ENCODE assay signal across 9 mouse cellular contexts in the genomic region with DNA sequence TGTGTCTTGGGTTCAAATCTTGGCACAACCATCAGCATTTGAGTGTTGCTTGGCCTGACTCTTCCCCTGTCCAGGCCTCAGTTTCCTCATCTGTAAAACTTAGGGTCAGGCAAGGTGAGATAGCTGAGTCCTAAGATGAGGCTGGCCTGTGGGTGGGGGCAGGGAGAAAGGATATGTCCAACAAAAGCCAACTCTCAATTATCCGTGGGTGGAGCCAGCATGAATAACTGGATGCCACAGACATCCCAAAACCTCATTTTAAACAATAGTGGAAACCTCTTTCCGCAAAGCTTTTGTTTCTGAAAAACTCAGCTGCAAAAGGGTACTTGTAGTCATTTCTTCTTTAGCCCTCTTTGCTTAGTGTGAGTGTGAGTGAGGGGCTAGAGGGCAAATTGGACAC. TPM values are rescaled to one million over a fixed set of nuclear protein-coding genes. Genes with fewer than 3 reads are reported as not detected.
DNase-seq lines count a peak whose midpoint lies in the region; ATAC-seq lines count a peak whose summit lies in the region.
"Had no signal": no experiment of that assay in that cellular context is flagged by ENCODE, and none has a peak within 500 bp of the region (broad histone marks: within the 10 kb centered on the region; RNA-seq: fewer than 3 reads in every experiment).

No protein-coding gene starts in this region.

- H3K27me3 ChIP-seq in heart, embryonic 14.5 days (ENCODE audit: control insufficient read depth, insufficient read depth, low read length), result no peaks in the 10 kb centered on the region
- no peaks in the 10 kb centered on the region for H3K27me3 ChIP-seq in hindbrain, embryonic 12.5 days
- no peaks in the 10 kb centered on the region for H3K27me3 ChIP-seq in midbrain, embryonic 14.5 days (ENCODE audit: control insufficient read depth, insufficient read depth, low read length)

- peak overlapping the region in 1 of 2 experiments; percentile 96; a peak in 1 of 4 replicates for H3K27ac ChIP-seq in heart, embryonic 14.5 days (replicated peaks in 1 of 2; ENCODE audit: control insufficient read depth in 1 of 2, insufficient read depth in 1 of 2, low read depth in 2 of 2, low read length in 2 of 2)
- H3K27ac ChIP-seq in hindbrain, embryonic 12.5 days, result peak overlapping the region; percentile 94
- H3K27ac ChIP-seq in midbrain, embryonic 14.5 days (replicated peaks; ENCODE audit: low read depth, low read length), result no peak overlapping the region
- H3K27ac ChIP-seq: liver, embryonic 12.5 days had no signal

- peaks cover 67 to 71% of the 10 kb centered on the region in 2 experiments for H3K4me1 ChIP-seq in heart, embryonic 14.5 days (ENCODE audit: control insufficient read depth in 2 of 2, insufficient read depth in 2 of 2, low read length in 2 of 2)
- peaks cover 83% of the 10 kb centered on the region for H3K4me1 ChIP-seq in hindbrain, embryonic 12.5 days
- H3K4me1 ChIP-seq in midbrain, embryonic 14.5 days (ENCODE audit: control insufficient read depth, insufficient read depth, low read length), result peaks cover 57% of the 10 kb centered on the region

- H3K9me3 ChIP-seq in heart, embryonic 14.5 days (ENCODE audit: control insufficient read depth, low read length), result no peaks in the 10 kb centered on the region
- H3K9me3 ChIP-seq in hindbrain, embryonic 12.5 days (replicated peaks), result no peaks in the 10 kb centered on the region
- no peaks in the 10 kb centered on the region for H3K9me3 ChIP-seq in midbrain, embryonic 14.5 days (ENCODE audit: control insufficient read depth, low read length)
- H3K9me3 ChIP-seq: liver, embryonic 12.5 days had no signal

- ATAC-seq in heart, embryonic 14.5 days (ENCODE audit: insufficient number of reproducible peaks, insufficient read depth, low FRiP score, low read depth), result no peak
- ATAC-seq in hindbrain, embryonic 12.5 days (ENCODE audit: low FRiP score), result no peak
- ATAC-seq in midbrain, embryonic 14.5 days (ENCODE audit: low FRiP score, low TSS enrichment), result no peak
- ATAC-seq: liver, embryonic 12.5 days had no signal

- peak overlapping the region; percentile 91 for H3K4me2 ChIP-seq in heart, embryonic 14.5 days (ENCODE audit: low read length)
- peak overlapping the region; percentile 99 for H3K4me2 ChIP-seq in hindbrain, embryonic 12.5 days (replicated peaks)
- H3K4me2 ChIP-seq in midbrain, embryonic 14.5 days (ENCODE audit: low read length), result peak overlapping the region; percentile 98

- no peak overlapping the region for H3K4me3 ChIP-seq in heart, embryonic 14.5 days (ENCODE audit: control insufficient read depth in 1 of 2, insufficient read depth in 1 of 2, low read depth in 1 of 2, low read length in 2 of 2)
- H3K4me3 ChIP-seq in hindbrain, embryonic 12.5 days, result peak overlapping the region; percentile 68
- H3K4me3 ChIP-seq in midbrain, embryonic 14.5 days (replicated peaks; ENCODE audit: low read depth, low read length), result 0 out of 2 replicates have a peak overlapping the region, but pooled peaks have one; percentile 83

- WGBS in heart, embryonic 14.5 days, result 71% methylated on average over 2 of the region's 2 CpGs
- 28% methylated on average over 2 of the region's 2 CpGs for WGBS in hindbrain, embryonic 12.5 days
- WGBS in midbrain, embryonic 14.5 days, result 33% methylated on average over 2 of the region's 2 CpGs

- peak overlapping the region; percentile 96 for H3K9ac ChIP-seq in heart, embryonic 14.5 days (ENCODE audit: low read length)
- H3K9ac ChIP-seq in hindbrain, embryonic 12.5 days, result peak overlapping the region; percentile 92
- peak overlapping the region; percentile 91; the same call in 1 of the 2 replicates for H3K9ac ChIP-seq in midbrain, embryonic 14.5 days (replicated peaks; ENCODE audit: low read length)

- no peak for DNase-seq in heart, adult 18-20 months
- peak; percentile 52 for DNase-seq in NIH3T3 (ENCODE audit: low read depth)
- DNase-seq in midbrain, embryonic 14.5 days, result no peak
- DNase-seq in adrenal gland, adult 8-10 months, result no peak
- no peak for DNase-seq in frontal cortex, postnatal 14 days (ENCODE audit: low spot score in 2 of 2)
- no peak for DNase-seq in retina, postnatal 1 day

- no peaks in the 10 kb centered on the region for H3K36me3 ChIP-seq in heart, embryonic 14.5 days (ENCODE audit: control insufficient read depth, insufficient read depth, low read length)
- H3K36me3 ChIP-seq in hindbrain, embryonic 12.5 days, result no peaks in the 10 kb centered on the region
- no peaks in the 10 kb centered on the region for H3K36me3 ChIP-seq in midbrain, embryonic 14.5 days (ENCODE audit: control insufficient read depth, insufficient read depth, low read length)
- H3K36me3 ChIP-seq: liver, embryonic 12.5 days had no signal

RNA-seq across cellular contexts. Expression of a gene that starts 2.3 kb away (rescaled TPM):
- 17.8 and 21.4 TPM in 2 replicates for polyA plus RNA-seq in heart, embryonic 14.5 days (2014; fragmentation: Nextera tagmentation; extraction: Ambion mirVana)
- 1 to 10 TPM; 6.2 to 8.5 TPM for total RNA-seq in heart, adult 18-20 months (2021)
- polyA plus RNA-seq in hindbrain, embryonic 12.5 days (2016; fragmentation: Nextera tagmentation; extraction: Ambion mirVana), result 34.0 and 34.3 TPM in 2 replicates
- polyA plus RNA-seq in midbrain, embryonic 14.5 days (2014; fragmentation: Nextera tagmentation; extraction: Ambion mirVana), result 13.2 and 13.4 TPM in 2 replicates
- 10 to 100 TPM; 14.6 to 28.9 (median 23.8) TPM for total RNA-seq in adrenal gland, adult 8-10 months (2022)

RNA-seq across cellular contexts. Expression of a gene that starts 28.0 kb away (rescaled TPM):
- polyA plus RNA-seq in heart, embryonic 14.5 days (2014; fragmentation: Nextera tagmentation; extraction: Ambion mirVana), result 157 and 165 TPM in 2 replicates
- 100 to 1,000 TPM; 154 TPM for total RNA-seq in heart, adult 18-20 months (2021)
- polyA plus RNA-seq in hindbrain, embryonic 12.5 days (2016; fragmentation: Nextera tagmentation; extraction: Ambion mirVana), result 112 and 119 TPM in 2 replicates
- 171 and 207 TPM in 2 replicates for polyA plus RNA-seq in midbrain, embryonic 14.5 days (2014; fragmentation: Nextera tagmentation; extraction: Ambion mirVana)
- 100 to 1,000 TPM in 2 of 4 experiments, 10 to 100 TPM in 2; 81.7 to 124 (median 102) TPM for total RNA-seq in adrenal gland, adult 8-10 months (2022)

RNA-seq across cellular contexts. Expression of a gene that starts 37.2 kb away (rescaled TPM):
- 2.5 and 4.1 TPM in 2 replicates for polyA plus RNA-seq in heart, embryonic 14.5 days (2014; fragmentation: Nextera tagmentation; extraction: Ambion mirVana)
- total RNA-seq in heart, adult 18-20 months (2021), result 1 to 10 TPM; 2.1 to 2.6 TPM
- polyA plus RNA-seq in hindbrain, embryonic 12.5 days (2016; fragmentation: Nextera tagmentation; extraction: Ambion mirVana), result 13.1 and 13.8 TPM in 2 replicates
- polyA plus RNA-seq in midbrain, embryonic 14.5 days (2014; fragmentation: Nextera tagmentation; extraction: Ambion mirVana), result 7.2 and 8.9 TPM in 2 replicates
- 10 to 100 TPM in 1 of 4 experiments, 1 to 10 TPM in 3; 6.1 to 10.8 (median 7.6) TPM for total RNA-seq in adrenal gland, adult 8-10 months (2022)

RNA-seq across cellular contexts. Expression of a gene that starts 42.9 kb away (rescaled TPM):
- 11.9 and 12.8 TPM in 2 replicates for polyA plus RNA-seq in heart, embryonic 14.5 days (2014; fragmentation: Nextera tagmentation; extraction: Ambion mirVana)
- 1 to 10 TPM; 7.7 to 9.7 TPM for total RNA-seq in heart, adult 18-20 months (2021)
- polyA plus RNA-seq in hindbrain, embryonic 12.5 days (2016; fragmentation: Nextera tagmentation; extraction: Ambion mirVana), result 16.3 and 18.0 TPM in 2 replicates
- 3.4 and 3.9 TPM in 2 replicates for polyA plus RNA-seq in midbrain, embryonic 14.5 days (2014; fragmentation: Nextera tagmentation; extraction: Ambion mirVana)
- total RNA-seq in adrenal gland, adult 8-10 months (2022), result 10 to 100 TPM; 10.1 to 16.9 (median 11.1) TPM

RNA-seq across cellular contexts. Expression of a gene that starts 43.0 kb away (rescaled TPM):
- 68.9 and 70.3 TPM in 2 replicates for polyA plus RNA-seq in heart, embryonic 14.5 days (2014; fragmentation: Nextera tagmentation; extraction: Ambion mirVana)
- 100 to 1,000 TPM; 152 to 155 TPM for total RNA-seq in heart, adult 18-20 months (2021)
- 56.2 and 56.9 TPM in 2 replicates for polyA plus RNA-seq in hindbrain, embryonic 12.5 days (2016; fragmentation: Nextera tagmentation; extraction: Ambion mirVana)
- polyA plus RNA-seq in midbrain, embryonic 14.5 days (2014; fragmentation: Nextera tagmentation; extraction: Ambion mirVana), result 44.8 and 55.0 TPM in 2 replicates
- 100 to 1,000 TPM; 107 to 132 (median 117) TPM for total RNA-seq in adrenal gland, adult 8-10 months (2022)

Comparison
In these comparisons a context has a peak if more than half of its experiments do, and no peak if none do; other contexts are left out.
1. H3K4me3 ChIP-seq: peak in hindbrain, embryonic 12.5 days (single experiment) and midbrain, embryonic 14.5 days (single experiment); none in heart, embryonic 14.5 days (0 of 2).
2. Peak in every context shown above with its lines, with median percentiles within 50 percentile points of each other: H3K4me2 ChIP-seq and H3K9ac ChIP-seq.